Mouse (Mus musculus) adrenal gland, postnatal 25 days (tissue): Measurements from ENCODE around the gene Nolc1. TPM values are rescaled to one million over a fixed set of nuclear protein-coding genes. Genes with fewer than 3 reads are reported as not detected.

ENCODE experiments used
- DNase-seq: peaks from one replicate; pipeline ENCODE4 v3.0.0; 2021; ENCODE audit warnings: mixed read lengths
- total RNA-seq: library from RNA; stranded (reverse); gene quantifications from 2 replicates; pipeline ENCODE4 v1.2.3, GENCODE M21; 2021

The Nolc1 gene
- total RNA-seq, 1 experiment from 2014 or later, result 43.4 TPM

GRCm38 (mm10) chr19:46042476-46043011, 33.1 kb upstream of the Nolc1 start:
- peak; percentile 34 for DNase-seq

- no peak for DNase-seq
Observed at GRCm38 (mm10) chr19:46043380-46043779, 32.3 kb upstream of the Nolc1 start.

- DNase-seq, result peak; percentile 22
Observed at GRCm38 (mm10) chr19:46044271-46044992, 31.2 kb upstream of the Nolc1 start, which contains the start of gene Pprc1. TSS of gene Pprc1 (plus strand) at chr19:46044886.

GRCm38 (mm10) chr19:46044993-46045695, 30.5 kb upstream of the Nolc1 start, which contains the start of gene Ldb1:
TSS of gene Ldb1 (minus strand) at chr19:46045214.
- DNase-seq, result peak; percentile 87

- peak; percentile 37 for DNase-seq
Observed at GRCm38 (mm10) chr19:46045696-46046311, 29.9 kb upstream of the Nolc1 start.

GRCm38 (mm10) chr19:46046621-46047025, 29.0 kb upstream of the Nolc1 start:
- DNase-seq, result no peak

GRCm38 (mm10) chr19:46047426-46047825, 28.2 kb upstream of the Nolc1 start:
- no peak for DNase-seq

- DNase-seq, result no peak
Observed at GRCm38 (mm10) chr19:46049129-46049528, 26.5 kb upstream of the Nolc1 start.

GRCm38 (mm10) chr19:46050462-46050861, 25.2 kb upstream of the Nolc1 start:
- no peak for DNase-seq

- DNase-seq, result no peak
Observed at GRCm38 (mm10) chr19:46055752-46056387, 19.8 kb upstream of the Nolc1 start.

GRCm38 (mm10) chr19:46056388-46056946, 19.2 kb upstream of the Nolc1 start:
- peak; percentile 89 for DNase-seq

GRCm38 (mm10) chr19:46056947-46057607, 18.6 kb upstream of the Nolc1 start:
- peak; percentile 84 for DNase-seq

- DNase-seq, result no peak
Observed at GRCm38 (mm10) chr19:46058466-46058865, 17.2 kb upstream of the Nolc1 start.

GRCm38 (mm10) chr19:46060845-46061244, 14.8 kb upstream of the Nolc1 start:
- DNase-seq, result no peak

GRCm38 (mm10) chr19:46068054-46068453, 7.6 kb upstream of the Nolc1 start:
- DNase-seq, result no peak

- no peak for DNase-seq
Observed at GRCm38 (mm10) chr19:46073285-46073684, 2.4 kb upstream of the Nolc1 start.

GRCm38 (mm10) chr19:46074266-46074665, 1.4 kb upstream of the Nolc1 start:
- DNase-seq, result no peak

GRCm38 (mm10) chr19:46078535-46078934, 2.9 kb downstream of the Nolc1 start:
- DNase-seq, result no peak

GRCm38 (mm10) chr19:46085185-46085584, 9.5 kb downstream of the Nolc1 start:
- no peak for DNase-seq

GRCm38 (mm10) chr19:46086337-46086736, 10.7 kb downstream of the Nolc1 start:
- peak; percentile 49 for DNase-seq

GRCm38 (mm10) chr19:46087871-46088270, 12.2 kb downstream of the Nolc1 start:
- DNase-seq, result peak; percentile 50
